Mouse (Mus musculus) spleen, adult 12 weeks (tissue): ENCODE measurements around the gene Tada2b.
A peak's percentile ranks its signal among the peaks of the same experiment; 100 is the strongest.

Experiments used
- DNase-seq: peaks from one replicate; pipeline ENCODE4 v3.0.0; 2022; ENCODE audit warnings: low spot score

Gene Tada2b

GRCm38 (mm10) chr5:36479735-36480134, 4.3 kb downstream of the Tada2b start:
- no peak for DNase-seq

- DNase-seq: no peak
Observed at GRCm38 (mm10) chr5:36478540-36479420, 5.3 kb downstream of the Tada2b start.

GRCm38 (mm10) chr5:36477486-36477885, 6.6 kb downstream of the Tada2b start:
- DNase-seq: no peak

- peak; percentile 60 for DNase-seq
Observed at GRCm38 (mm10) chr5:36474283-36474682, 9.8 kb downstream of the Tada2b start.

GRCm38 (mm10) chr5:36472876-36473655, 11.0 kb downstream of the Tada2b start:
- DNase-seq: no peak

- no peak for DNase-seq
Observed at GRCm38 (mm10) chr5:36471206-36471605, 12.9 kb downstream of the Tada2b start.

GRCm38 (mm10) chr5:36465889-36466288, 18.2 kb downstream of the Tada2b start:
- no peak for DNase-seq

- peak; percentile 97 for DNase-seq
Observed at GRCm38 (mm10) chr5:36464709-36465661, 19.1 kb downstream of the Tada2b start, which contains the start of gene Grpel1. Gene Grpel1, plus strand, starts transcription at chr5:36464998.

GRCm38 (mm10) chr5:36463391-36463790, 20.7 kb downstream of the Tada2b start:
- no peak for DNase-seq

- peak; percentile 75 for DNase-seq
Observed at GRCm38 (mm10) chr5:36462810-36463209, 21.3 kb downstream of the Tada2b start.

- DNase-seq: no peak
Observed at GRCm38 (mm10) chr5:36461231-36461630, 22.9 kb downstream of the Tada2b start.

- DNase-seq: no peak
Observed at GRCm38 (mm10) chr5:36460712-36461111, 23.4 kb downstream of the Tada2b start.

- peak; percentile 38 for DNase-seq
Observed at GRCm38 (mm10) chr5:36458926-36459325, 25.2 kb downstream of the Tada2b start.

- DNase-seq: no peak
Observed at GRCm38 (mm10) chr5:36457706-36458105, 26.4 kb downstream of the Tada2b start.

GRCm38 (mm10) chr5:36452821-36453220, 31.3 kb downstream of the Tada2b start:
- DNase-seq: no peak

- no peak for DNase-seq
Observed at GRCm38 (mm10) chr5:36451872-36452389, 32.2 kb downstream of the Tada2b start.

GRCm38 (mm10) chr5:36451119-36451518, 33.0 kb downstream of the Tada2b start:
- no peak for DNase-seq

- no peak for DNase-seq
Observed at GRCm38 (mm10) chr5:36449710-36450358, 34.3 kb downstream of the Tada2b start.

- no peak for DNase-seq
Observed at GRCm38 (mm10) chr5:36447872-36448271, 36.2 kb downstream of the Tada2b start.

GRCm38 (mm10) chr5:36446166-36446890, 37.8 kb downstream of the Tada2b start:
- no peak for DNase-seq
